Mouse (Mus musculus) adrenal gland, postnatal 10 days (tissue): Measurements from ENCODE around the gene Lix1l. TPM values are rescaled to one million over a fixed set of nuclear protein-coding genes. Genes with fewer than 3 reads are reported as not detected.
A peak's percentile ranks its signal among the peaks of the same experiment; 100 is the strongest.
"Not testable (repeated sequence)": the region's sequence is repeated elsewhere in the genome, so short reads cannot be mapped to it uniquely, and the experiment has no call there.

Source experiments
- DNase-seq: peaks from one replicate; pipeline ENCODE4 v3.0.0; 2021; ENCODE audit warnings: mixed read lengths
- total RNA-seq, 2 experiments: library from RNA; stranded (reverse); gene quantifications; 2 replicates each; pipeline ENCODE4 v1.2.3; 2021

Lix1l gene
- total RNA-seq, 2 experiments from 2014 or later = 33.3 to 42.6 TPM

DNA sequence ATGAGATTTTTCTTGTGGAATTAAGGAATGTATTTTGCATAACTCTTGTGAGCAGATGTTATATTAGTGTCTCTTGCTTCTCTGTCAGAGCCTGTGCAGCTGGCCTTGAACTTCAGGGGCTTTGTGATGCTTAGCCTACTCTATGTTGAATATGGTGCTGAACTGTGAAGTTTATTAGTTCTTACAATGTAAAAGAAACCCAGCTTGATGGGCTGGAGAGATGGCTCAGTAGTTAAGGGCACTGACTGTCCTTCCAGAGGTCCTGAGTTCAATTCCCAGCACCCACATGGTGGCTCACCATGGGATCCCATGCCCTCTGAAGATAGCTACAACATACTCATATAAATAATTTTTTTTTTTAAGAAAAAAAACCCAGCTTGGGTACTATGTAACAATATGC is 31.1 kb downstream of the Lix1l start:
- no peak for DNase-seq

DNA sequence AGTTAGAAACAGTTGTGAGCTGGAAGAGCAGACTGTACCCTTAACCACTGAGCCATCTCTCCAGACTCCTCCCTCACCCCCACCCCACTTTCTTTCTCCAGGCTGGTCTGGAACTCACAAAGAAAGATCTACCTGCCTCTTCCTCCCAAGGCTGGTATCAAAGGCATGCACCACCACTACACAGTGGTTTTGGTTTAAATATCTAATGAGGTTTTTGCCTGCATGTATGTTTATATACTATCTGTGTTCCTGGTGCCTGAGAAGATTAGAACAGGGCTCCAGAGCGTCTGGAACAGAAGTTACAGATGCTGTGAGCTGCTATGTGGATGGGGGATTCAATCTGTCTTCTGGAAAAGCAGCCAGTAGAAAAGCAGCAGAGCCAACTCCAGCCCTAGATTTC is 33.1 kb downstream of the Lix1l start:
- no peak for DNase-seq

DNA sequence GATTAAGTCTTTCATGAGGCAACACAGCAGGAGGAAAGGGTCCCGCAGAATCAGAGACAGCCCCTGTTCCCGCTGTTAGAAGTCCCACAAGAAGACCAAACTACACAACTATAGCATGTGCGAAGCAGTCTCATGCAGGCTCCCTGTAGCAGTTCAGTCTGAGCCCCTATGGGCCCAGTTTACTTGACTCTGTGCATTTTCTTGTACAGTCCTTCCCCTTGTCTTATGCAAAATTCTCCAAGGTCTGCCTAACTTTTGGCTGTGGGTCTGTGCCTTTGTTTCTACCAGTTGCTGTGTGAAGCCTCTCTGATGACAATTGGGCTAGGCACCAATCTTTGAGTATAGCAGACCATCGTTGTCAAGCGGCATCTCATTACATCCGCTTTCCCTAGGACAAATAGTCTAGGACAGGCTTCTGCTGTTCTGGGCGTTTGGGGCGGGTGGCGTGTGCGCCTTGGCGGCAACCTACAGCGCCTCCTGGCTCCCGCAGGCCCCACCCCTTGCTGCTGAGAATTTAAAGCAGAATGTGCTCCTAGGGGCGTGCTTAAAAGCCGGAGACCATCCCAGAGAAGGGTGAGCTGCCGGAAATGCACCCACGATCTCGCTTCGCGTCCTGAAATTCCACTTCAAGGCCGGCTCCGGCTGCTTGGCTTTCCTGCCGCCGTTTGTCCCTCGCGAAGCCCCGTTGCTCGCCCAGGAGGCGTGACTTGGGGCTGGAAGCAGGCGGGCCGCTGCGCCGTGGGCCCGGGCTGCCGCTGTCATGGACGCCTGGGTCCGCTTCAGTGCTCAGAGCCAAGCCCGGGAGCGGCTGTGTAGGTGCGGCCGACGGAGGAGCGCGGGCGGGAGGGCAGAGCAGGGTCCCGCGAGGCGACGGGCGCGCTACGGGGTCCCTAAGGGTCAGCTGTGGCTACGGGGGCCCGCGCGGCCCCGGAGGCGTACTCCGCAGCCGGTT is 34.3 kb downstream of the Lix1l start, which contains the start of the genes Pex11b and Gm42957:
TSS of gene Pex11b (plus strand) at position 449 of the 952 bp plus-strand sequence.
TSS of gene Gm42957 (plus strand) at position 547 of the 952 bp plus-strand sequence.
- DNase-seq = peak; percentile 96

DNA sequence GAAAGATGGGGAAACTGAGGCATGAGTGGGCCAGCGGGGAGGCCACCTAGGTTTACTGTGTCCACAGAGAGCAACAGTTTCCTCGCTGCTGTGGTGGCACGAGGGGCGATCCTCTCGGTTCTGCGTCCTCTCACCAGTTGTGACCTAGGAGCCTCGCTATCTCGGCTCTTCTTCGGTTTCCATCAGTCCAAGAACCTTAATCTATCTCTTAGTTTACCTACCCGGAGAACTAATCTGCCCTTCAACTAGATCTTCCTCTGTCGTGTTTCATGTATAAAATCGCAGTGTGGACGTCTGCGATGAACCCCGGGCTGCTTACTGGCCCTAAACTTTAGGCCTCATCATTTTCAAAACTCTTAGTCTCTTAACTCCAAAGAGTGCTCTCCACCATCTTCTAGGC is 35.0 kb downstream of the Lix1l start:
- DNase-seq = no peak

DNA sequence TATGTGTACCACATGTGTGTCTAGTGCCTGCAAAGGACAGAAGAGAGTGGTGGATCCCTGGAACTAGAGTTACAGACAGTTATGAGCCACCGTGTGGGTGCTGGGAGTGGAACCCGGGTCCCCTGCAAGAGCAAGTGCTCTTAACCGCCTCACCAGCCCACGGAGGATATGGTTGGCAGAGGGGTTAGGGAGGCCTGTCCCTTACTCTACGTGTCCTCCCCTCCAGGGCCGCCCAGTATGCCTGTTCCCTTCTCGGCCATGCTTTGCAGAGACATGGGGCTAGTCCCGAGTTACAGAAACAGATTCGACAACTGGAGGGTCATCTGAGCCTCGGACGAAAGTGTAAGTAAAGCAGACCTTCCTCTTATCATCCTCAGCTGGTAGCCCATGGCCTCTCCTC is 35.5 kb downstream of the Lix1l start:
- peak; percentile 12 for DNase-seq

DNA sequence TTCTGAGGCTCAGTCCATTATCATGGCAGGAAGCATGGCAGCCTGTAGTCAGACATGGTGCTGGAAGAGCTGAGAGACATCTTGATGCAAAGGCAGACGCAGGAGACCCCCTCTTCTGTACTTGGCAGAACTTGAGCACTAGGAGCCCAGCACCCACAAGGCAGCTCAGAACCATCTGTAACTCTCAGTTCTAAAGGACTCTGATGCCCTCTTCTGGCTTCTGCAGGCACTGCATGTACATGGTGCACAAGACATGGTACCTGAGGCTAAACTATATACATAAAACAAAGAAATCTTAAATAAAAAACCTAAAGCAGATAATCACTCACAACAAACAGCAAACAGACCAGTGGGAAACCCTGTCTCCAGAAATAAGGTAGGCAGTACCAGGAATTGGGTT is 38.3 kb downstream of the Lix1l start:
- peak; percentile 76 for DNase-seq

DNA sequence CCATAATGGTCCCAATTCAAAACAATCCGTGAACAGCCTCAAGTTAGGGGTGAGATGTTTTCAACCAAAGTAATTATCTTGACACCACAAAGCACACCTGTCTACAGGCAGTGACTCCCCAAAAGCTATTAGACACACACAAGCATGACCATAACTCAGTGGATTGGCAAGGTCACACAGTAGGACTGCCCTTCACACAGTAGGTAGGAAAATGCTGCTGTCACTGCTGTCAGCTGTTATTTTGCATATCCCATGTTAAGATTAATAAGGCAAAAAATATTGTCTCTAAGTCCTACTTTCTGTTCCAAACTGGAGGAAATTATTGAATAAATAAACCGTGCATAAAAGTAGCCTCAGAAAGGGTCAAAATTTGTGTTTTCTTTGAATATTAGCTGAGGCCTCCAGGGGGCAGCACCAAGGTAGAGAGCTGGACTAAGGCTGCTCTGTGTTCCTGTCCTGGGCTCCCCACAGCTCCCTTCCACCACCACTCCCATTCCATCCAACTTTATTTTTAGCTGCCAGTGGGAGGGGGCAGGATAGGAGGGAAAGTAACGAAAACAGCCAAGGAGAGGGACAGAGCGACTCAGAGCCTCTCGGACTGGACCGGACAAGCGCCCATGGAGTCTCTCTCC is 44.2 kb downstream of the Lix1l start, which contains the start of gene Itga10:
TSS of gene Itga10 (plus strand) at position 567 of the 632 bp plus-strand sequence.
- DNase-seq = peak; percentile 62

DNA sequence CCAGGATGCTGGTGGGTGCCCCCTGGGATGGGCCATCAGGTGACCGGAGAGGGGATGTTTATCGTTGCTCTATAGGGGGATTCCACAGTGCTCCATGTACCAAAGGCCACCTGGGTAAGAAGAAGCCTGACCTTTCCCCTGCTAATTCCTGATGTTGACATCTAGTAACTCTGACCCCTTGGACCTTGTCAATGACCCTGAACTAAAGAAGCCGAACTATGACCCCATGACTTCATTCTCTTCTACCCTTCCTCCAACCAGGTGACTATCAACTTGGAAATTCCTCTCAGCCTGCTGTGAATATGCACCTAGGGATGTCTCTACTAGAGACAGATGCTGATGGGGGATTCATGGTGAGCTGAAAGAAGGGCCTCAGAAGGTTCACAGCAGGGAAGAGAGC is 46.4 kb downstream of the Lix1l start:
- no peak for DNase-seq

DNA sequence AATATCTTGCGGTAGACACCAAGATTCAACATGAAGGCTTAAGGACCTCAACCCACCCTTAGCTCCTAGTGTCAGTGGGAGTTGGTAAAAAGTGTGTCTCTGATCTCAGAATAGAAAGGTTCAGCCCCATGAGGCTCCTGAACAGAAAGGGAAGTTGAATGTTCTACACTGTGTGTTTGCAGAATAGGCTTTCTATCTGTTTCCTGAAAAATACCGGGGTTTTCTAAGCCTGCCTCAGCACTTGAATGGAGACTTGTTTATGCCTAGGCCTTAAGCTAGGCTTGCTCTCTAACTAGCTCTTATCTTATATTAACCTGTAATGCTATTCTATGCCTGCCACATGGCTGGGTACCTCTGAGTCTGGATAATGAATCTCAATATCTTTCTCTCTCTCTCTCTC is 60.0 kb downstream of the Lix1l start:
- no peak for DNase-seq

DNA sequence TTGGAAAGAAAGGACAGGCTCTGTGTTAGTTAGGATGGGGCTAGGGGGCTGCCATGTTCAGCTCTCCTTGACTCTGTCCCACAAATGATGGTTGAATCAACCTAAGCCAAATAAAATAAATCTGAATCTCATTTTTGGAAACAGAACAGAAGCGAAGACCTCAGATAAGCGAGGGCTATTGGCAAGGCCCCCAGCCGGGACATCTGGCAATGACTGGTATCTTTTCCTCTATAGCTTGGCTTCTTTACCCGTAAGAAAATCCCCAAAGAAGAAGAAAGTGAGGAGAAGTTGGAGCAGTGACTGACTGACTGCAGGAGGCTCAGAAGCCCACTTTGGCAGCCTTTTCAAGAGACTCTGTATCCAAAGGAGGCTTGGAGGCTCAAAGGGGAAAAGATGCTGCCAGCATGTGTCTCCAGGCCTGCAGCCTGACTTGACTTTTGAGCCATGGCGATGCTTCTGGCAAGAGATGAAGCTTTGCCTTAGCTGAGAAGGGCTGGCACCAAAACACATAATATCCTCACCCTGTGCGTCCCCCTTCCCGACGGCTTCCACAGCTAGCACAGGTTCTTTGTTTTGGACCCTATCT is 61.9 kb downstream of the Lix1l start:
- no peak for DNase-seq

DNA sequence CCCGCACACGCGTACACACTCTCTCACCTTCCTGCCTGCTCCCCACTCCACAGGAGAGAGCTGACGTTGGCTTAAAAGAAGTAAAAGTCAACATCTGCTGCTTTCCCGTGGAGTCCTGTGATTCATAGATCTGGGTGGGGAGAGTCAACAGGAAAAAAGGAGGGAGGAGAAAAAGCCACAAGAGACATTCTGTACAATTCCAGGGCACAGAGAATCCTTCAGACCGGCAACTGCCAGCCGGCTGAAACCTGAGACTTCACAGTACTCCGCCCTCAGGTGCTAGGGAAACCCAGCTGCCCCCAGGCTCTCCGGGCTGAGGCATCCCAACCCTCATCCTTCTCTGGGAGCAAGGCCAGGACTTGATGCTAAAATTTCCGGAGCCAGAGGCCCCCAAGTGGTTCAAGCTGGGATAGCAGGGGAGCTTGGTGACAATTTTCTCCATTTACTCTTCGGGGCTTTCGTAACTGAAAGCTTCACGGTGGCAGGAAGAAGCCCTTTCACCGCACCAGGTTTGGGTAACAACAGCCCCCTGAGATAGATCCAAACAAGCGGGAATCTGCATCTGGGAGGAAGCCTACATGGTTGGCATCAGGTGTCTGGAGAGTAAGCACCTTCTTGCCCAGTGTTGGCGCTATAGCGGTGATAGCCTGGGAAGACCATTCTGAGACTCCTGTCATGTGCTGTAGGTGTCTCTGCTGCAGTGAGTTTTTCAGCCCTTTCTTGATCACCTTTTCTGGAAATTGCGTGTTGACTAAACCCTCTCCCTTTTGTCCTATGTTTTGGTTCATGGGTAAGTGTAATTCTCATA is 62.7 kb downstream of the Lix1l start:
- peak; percentile 87 for DNase-seq

DNA sequence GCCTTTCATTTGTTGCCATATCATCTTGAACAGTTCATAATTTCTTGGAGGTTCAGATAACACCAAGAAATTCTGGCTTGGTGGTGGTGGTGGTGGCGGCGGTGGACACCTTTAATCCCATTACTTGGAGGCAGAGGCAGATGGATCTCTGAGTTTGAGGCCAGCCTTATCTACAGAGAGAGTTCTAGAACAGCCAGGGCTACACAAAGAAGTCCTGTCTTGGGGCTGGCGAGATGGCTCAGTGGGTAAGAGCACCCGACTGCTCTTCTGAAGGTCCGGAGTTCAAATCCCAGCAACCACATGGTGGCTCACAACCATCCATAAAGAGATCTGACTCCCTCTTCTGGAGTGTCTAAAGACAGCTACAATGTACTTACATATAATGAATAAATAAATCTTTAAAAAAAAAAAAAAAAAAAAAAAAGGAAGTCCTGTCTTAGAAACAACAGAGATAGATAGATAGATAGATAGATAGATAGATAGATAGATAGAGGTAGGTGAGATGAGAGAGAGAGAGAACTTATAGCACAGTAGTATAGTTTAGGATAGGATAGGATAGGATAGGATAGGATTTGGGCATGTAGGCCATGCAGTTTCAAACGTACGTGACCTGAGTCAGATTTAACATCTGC is 64.9 kb downstream of the Lix1l start:
- not testable (repeated sequence) for DNase-seq

DNA sequence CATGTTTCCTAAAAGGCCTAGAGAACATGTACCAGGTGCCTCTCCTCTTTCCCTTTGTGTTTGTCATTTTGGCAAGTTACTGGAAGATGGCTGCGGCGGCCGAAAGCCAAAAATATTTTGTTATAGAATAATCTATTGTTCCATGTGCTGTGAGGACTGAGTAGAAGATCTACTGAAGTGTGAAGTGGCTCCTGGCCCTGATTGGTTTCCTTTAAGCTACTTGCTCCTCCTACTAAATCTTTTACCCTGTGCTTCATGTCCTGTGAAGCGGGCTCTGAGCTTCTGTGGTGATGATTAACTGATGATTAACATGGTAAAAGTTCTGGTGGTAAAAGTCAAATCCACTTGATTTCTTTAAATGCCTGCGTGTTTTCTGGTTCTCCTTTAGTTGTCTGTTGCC is 66.0 kb downstream of the Lix1l start:
- DNase-seq = no peak

DNA sequence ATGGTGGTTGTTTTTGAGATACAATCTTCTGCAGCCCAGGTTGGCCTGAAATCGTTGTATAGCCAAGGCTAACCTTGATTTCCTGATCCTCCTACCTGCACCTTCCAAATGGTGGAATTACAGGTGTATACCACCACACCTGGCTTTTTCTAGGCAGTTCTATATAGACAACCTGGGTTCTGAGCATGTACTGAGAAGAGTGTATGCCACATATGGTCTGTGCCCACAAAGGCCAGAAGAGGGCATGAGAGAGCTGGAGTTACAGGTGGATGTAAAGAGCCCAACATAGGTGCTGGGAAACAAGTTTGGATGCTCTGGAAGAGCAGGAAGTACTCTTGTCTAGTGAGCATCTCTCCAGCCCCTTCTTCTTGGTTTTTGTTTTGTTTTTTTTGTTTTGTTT is 66.4 kb downstream of the Lix1l start:
- peak; percentile 51 for DNase-seq

DNA sequence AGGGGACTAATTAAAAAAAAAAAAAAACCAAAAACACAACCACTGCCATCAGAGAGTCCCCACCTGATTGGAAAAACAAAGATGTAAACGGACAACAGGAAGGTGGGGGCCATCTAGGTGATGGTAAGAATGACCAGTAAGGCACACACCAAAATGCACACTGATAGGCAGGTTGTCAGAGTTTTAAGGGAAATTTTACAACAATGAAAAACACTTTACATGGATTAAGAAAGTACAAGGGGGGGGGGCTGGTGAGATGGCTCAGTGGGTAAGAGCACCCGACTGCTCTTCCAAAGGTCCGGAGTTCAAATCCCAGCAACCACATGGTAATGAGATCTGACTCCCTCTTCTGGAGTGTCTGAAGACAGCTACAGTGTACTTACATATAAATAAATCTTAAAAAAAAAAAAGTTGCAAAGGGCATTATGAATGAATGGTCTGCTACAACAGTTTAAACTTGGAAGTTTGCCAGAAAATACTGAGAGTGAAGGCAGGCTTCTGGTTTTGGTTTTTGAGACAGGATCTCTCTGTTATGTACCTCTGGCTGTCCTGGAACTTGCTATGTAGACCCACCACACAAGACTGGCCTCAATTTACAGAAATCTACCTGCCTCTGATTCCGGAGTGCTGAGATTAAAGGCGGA is 67.6 kb downstream of the Lix1l start:
- DNase-seq = no peak

DNA sequence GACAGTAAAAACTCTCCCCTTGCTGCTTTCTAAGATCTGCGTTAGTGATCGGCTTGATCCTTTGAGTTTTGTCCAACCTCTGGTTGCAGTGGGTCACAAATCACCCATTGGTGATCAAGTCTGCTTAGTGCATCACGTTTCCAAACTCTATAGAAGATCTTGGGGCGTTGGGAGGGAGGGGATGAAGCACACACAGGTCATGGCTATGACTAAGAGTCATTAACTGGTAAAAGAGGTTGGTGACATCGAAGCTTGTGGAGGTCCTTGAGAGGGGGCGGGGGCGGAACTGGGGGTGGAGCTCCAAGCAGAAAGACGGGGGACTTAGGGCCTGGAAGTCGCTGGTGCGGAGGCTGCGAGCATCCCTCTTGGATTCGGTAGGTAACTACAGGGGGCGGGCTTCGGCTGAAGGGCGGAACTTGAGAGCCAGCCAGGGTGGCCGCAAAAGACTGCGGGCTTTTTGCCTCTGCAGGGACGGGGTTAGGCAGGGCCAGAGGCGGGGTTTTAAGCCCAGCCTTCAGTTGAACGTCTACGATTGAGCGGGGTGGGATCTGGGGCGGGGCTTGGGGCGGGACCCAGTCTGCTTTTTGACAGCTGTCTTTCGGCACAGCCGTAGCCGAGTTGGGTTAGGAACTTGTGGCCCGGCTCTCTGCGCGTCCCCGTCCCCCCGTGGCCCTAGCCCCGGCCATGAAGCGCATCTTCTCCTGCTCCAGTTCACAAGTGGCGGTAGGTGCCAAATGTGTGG is 68.9 kb downstream of the Lix1l start, which contains the start of gene Ankrd35:
TSS of gene Ankrd35 (plus strand) at position 405 of the 742 bp plus-strand sequence.
- peak; percentile 85 for DNase-seq

DNA sequence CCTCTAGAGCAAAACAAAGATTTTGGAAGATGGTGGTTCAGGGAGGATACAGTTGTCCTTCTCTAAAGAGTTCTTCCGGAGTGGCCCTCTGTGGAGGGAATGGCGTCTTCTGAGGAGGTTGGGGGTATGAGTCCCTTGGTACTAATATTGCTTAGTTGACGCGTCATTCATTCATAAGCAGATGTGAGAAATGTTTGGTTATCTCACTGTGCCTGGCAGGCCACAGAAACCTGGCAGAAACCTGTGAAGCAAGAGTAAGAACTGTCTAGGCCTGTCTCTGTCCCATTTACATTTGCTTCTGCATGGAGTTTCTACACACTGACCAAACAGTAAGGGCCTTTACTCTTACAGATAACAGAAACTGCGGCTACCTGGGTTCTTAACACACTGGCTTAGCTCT is 70.6 kb downstream of the Lix1l start:
- no peak for DNase-seq

DNA sequence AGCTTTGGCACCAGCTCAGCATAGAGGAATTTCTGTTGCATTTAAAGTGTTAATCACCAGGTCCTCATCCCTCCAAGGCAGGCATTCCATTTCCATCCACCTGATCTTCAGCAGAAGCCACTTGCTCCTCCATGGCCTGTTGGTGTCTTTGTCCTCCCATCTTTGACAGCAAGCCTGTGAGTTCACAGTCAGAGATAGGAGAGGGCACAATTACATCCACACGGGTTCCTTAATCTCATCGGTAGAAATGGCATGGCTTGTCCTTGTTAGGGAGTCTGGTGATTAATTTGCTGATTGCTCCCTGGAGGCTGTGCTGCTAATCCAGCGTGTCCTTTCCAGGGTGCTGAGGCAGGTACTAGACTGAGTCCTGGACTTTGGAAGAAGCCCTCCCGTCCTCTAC is 72.6 kb downstream of the Lix1l start:
- DNase-seq = no peak

DNA sequence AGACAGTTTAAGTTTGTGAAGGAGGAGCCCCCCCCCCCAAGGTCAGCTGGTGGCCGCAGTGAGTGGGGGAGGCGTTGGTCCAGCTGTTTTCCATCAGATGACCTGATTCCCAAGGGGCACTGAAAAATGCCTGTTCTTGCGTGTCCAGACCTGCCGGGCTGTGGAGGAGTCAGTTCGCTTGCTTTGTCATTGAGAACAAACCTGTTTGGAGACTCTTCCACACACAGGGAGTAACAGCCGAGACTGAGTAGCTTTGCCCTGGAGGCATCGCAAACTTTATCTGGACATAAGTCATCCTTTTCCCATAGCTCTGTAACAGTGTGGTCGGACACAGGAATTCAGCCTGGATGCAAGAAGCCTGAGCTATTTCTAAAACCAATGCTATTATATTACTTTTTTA is 73.5 kb downstream of the Lix1l start:
- no peak for DNase-seq

DNA sequence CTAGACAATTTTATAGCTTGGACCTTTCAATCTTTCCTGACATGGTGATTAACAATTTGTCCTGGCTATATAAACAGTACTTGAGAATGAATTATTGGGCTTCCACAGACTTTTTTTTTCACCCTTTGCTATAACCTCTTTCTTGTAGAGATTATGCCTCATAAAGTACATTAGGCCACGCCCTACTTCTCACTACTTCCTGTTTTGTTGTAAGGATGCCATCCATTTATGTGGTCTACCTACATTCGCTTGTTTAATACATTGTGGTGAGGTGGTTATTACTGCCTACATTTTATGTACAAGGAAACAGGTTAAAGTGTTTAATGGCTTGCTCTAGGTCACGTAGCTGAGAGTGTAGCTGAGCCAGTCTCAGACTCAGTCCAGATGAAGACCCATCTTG is 74.2 kb downstream of the Lix1l start:
- no peak for DNase-seq
